Mouse (Mus musculus): ENCODE measurements around the gene Actr1b. TPM values are rescaled to one million over a fixed set of nuclear protein-coding genes. Genes with fewer than 3 reads are reported as not detected.
"Not testable (repeated sequence)": the region's sequence is repeated elsewhere in the genome, so short reads cannot be mapped to it uniquely, and the experiment has no call there.

Actr1b gene
- polyA plus RNA-seq, 1 experiment from 2014 or later = 118 TPM

DNA sequence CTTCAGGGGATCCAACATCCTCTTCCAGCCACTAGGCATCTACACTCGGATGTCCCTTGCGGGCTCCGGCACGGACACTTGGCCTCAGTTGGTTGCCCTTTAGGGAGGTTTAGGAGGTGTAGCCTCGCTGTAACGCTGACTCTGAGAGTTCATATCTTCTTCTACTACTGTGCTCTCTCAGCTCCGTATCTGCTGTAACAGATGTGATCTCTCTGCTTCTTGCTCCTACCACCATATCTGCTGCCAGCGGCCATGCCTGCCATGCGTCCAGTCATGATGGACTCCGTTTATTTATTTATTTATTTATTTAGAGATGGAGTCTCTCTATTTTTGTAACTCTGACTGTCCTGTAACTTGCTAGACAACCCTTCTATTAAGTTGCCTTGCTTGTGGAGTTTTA, 43.0 kb downstream of the Actr1b start:
- Histone ChIP-seq H3K4me3 (replicated peaks) (no peak overlapping the region), H3K27ac (replicated peaks) (no peak overlapping the region), H3K9ac (no peak overlapping the region), H3K9me3 (replicated peaks) (no peaks in the 10 kb centered on the region), H3K36me3 (no peaks in the 10 kb centered on the region), H3K27me3 (no peaks in the 10 kb centered on the region), H3K4me2 (replicated peaks) (no peak overlapping the region), H3K4me1 (peaks cover 4% of the 10 kb centered on the region)
- no peak for ATAC-seq (ENCODE audit: insufficient number of reproducible peaks, low FRiP score, low TSS enrichment, low read depth)
- 95% methylated on average over 10 of the region's 10 CpGs for WGBS

GRCm38 (mm10) chr1:36670256-36670655, 44.0 kb downstream of the Actr1b start:
- H3K27me3 ChIP-seq = no peaks in the 10 kb centered on the region
- H3K4me3 ChIP-seq (replicated peaks) = no peak overlapping the region
- H3K9me3 ChIP-seq (replicated peaks) = no peaks in the 10 kb centered on the region
- 72% methylated on average over 4 of the region's 4 CpGs for WGBS
- H3K9ac ChIP-seq = no peak overlapping the region
- H3K36me3 ChIP-seq = no peaks in the 10 kb centered on the region
- no peak overlapping the region for H3K27ac ChIP-seq (replicated peaks)
- no peak overlapping the region for H3K4me2 ChIP-seq (replicated peaks)
- H3K4me1 ChIP-seq = peaks cover 7% of the 10 kb centered on the region
- ATAC-seq (ENCODE audit: insufficient number of reproducible peaks, low FRiP score, low TSS enrichment, low read depth) = no peak

GRCm38 (mm10) chr1:36668007-36668406, 46.2 kb downstream of the Actr1b start:
- H3K4me2 ChIP-seq (replicated peaks); H3K4me1 ChIP-seq; ATAC-seq (ENCODE audit: insufficient number of reproducible peaks, low FRiP score, low TSS enrichment, low read depth); H3K27ac ChIP-seq (replicated peaks); H3K9me3 ChIP-seq (replicated peaks); H3K4me3 ChIP-seq (replicated peaks); H3K36me3 ChIP-seq; H3K9ac ChIP-seq; H3K27me3 ChIP-seq: not testable (repeated sequence)
- WGBS = 71% methylated on average over 4 of the region's 4 CpGs

DNA sequence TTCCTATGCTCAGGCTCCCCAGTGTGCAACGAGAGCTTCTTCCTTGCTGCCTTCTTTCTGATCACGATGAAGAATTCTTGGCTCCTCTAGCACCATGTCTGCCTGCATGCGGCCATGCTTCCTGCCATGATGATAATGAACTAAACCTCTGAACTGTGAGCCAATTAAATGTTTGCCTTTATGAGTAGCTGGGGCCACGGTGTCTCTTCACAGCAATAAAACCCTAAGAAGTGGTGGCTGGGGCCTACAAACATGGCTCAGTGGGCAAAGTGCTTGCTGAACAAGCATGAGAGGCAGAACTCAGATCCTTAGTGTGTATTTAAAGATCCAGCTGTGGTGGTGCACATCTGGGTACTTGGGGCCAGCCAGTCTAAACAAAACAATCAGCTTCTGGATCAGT, 48.3 kb downstream of the Actr1b start:
- Histone ChIP-seq H3K36me3 (no peaks in the 10 kb centered on the region), H3K4me2 (replicated peaks) (no peak overlapping the region), H3K4me1 (peaks cover 5% of the 10 kb centered on the region; the same call in 1 of the 2 replicates), H3K27me3 (no peaks in the 10 kb centered on the region), H3K27ac (replicated peaks) (no peak overlapping the region), H3K9ac (no peak overlapping the region), H3K4me3 (replicated peaks) (no peak overlapping the region), H3K9me3 (replicated peaks) (no peaks in the 10 kb centered on the region)
- no peak for ATAC-seq (ENCODE audit: insufficient number of reproducible peaks, low FRiP score, low TSS enrichment, low read depth)
- 76% methylated on average over 4 of the region's 4 CpGs for WGBS

- Histone ChIP-seq H3K4me2 (replicated peaks) (no peak overlapping the region), H3K4me1 (peaks cover 5% of the 10 kb centered on the region; the same call in 1 of the 2 replicates), H3K9ac (no peak overlapping the region), H3K27me3 (no peaks in the 10 kb centered on the region), H3K9me3 (replicated peaks) (no peaks in the 10 kb centered on the region), H3K4me3 (replicated peaks) (no peak overlapping the region), H3K36me3 (no peaks in the 10 kb centered on the region), H3K27ac (replicated peaks) (no peak overlapping the region)
- WGBS = 77% methylated on average over 11 of the region's 11 CpGs
- no peak for ATAC-seq (ENCODE audit: insufficient number of reproducible peaks, low FRiP score, low TSS enrichment, low read depth)
Observed at GRCm38 (mm10) chr1:36665165-36665723, 49.0 kb downstream of the Actr1b start.

GRCm38 (mm10) chr1:36664457-36664856, 49.8 kb downstream of the Actr1b start:
- WGBS = 72% methylated on average over 4 of the region's 4 CpGs
- Histone ChIP-seq H3K4me2 (replicated peaks) (no peak overlapping the region), H3K9ac (no peak overlapping the region), H3K27ac (replicated peaks) (no peak overlapping the region), H3K36me3 (no peaks in the 10 kb centered on the region), H3K9me3 (replicated peaks) (no peaks in the 10 kb centered on the region), H3K27me3 (no peaks in the 10 kb centered on the region), H3K4me3 (replicated peaks) (no peak overlapping the region), H3K4me1 (peaks cover 5% of the 10 kb centered on the region; the same call in 1 of the 2 replicates)
- ATAC-seq (ENCODE audit: insufficient number of reproducible peaks, low FRiP score, low TSS enrichment, low read depth) = no peak

DNA sequence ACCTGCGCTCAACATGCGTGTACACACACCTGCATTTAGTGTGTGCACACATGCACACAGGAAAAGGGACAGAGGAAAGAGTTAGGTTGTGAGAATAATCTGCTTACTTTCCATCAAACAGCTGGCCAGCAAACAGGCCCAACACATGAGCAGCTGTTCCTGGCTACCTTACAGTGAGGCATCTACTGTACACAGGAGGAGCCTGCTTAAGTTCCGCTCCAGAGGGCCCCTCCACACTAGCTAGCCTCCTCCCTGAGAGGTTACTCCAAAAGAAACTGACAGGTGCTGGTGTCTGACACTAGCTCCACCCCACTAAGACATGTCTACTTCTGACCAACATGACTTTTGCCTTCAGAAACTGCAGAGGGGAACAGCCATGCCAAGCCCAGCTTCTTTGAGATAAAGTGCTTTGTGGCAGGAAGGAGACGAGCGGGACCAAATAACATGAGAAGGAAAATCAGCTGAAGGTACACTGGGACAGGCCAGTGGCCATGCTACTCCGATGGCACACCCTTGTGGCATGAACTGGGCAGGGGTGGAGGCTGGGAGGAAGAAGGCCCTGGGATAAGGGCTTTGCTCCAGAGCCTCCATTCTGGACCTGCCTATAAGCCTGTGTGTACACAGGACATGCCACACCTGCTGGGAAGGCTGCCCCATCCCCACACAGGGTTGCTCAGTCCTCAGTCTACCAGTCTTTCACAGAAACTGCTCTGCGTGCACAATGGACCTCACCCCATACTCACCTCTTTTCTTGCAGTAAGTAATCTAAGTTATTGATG, 55.4 kb downstream of the Actr1b start:
- Histone ChIP-seq H3K9ac (no peak overlapping the region), H3K9me3 (replicated peaks) (no peaks in the 10 kb centered on the region), H3K36me3 (no peaks in the 10 kb centered on the region), H3K4me2 (replicated peaks) (no peak overlapping the region), H3K4me1 (no peaks in the 10 kb centered on the region), H3K4me3 (replicated peaks) (no peak overlapping the region), H3K27ac (replicated peaks) (no peak overlapping the region), H3K27me3 (no peaks in the 10 kb centered on the region)
- ATAC-seq (ENCODE audit: insufficient number of reproducible peaks, low FRiP score, low TSS enrichment, low read depth) = no peak
- WGBS = 80% methylated on average over 7 of the region's 7 CpGs

GRCm38 (mm10) chr1:36657658-36658415, 56.4 kb downstream of the Actr1b start:
- Histone ChIP-seq H3K27me3 (no peaks in the 10 kb centered on the region), H3K4me1 (no peaks in the 10 kb centered on the region), H3K27ac (replicated peaks) (no peak overlapping the region), H3K4me3 (replicated peaks) (no peak overlapping the region), H3K4me2 (replicated peaks) (no peak overlapping the region), H3K9me3 (replicated peaks) (no peaks in the 10 kb centered on the region), H3K36me3 (no peaks in the 10 kb centered on the region), H3K9ac (no peak overlapping the region)
- ATAC-seq (ENCODE audit: insufficient number of reproducible peaks, low FRiP score, low TSS enrichment, low read depth) = no peak
- WGBS = 79% methylated on average over 4 of the region's 4 CpGs

DNA sequence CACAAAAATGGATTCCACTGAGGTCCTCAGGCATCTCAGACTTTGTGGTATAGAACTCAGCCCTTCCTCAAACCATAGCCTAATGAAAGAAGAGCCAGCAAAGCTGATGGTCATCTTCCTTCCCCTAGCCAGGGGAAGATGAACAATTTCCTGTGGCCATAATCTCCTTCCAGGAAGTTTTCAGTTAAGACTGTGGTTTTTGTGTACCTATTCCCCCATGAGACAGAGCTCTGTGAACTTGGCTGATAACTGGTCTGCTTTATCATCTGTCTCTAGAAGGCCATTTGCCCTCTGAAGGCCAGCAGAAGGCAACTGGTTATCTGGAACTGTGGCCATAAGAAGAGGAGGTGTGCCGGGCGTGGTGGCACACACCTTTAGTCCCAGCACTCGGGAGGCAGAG, 58.0 kb downstream of the Actr1b start:
- Histone ChIP-seq H3K4me1 (no peaks in the 10 kb centered on the region), H3K9me3 (replicated peaks) (no peaks in the 10 kb centered on the region), H3K4me3 (replicated peaks) (no peak overlapping the region), H3K4me2 (replicated peaks) (no peak overlapping the region), H3K9ac (no peak overlapping the region), H3K27ac (replicated peaks) (no peak overlapping the region), H3K27me3 (no peaks in the 10 kb centered on the region), H3K36me3 (no peaks in the 10 kb centered on the region)
- WGBS = 80% methylated on average over 3 of the region's 3 CpGs
- ATAC-seq (ENCODE audit: insufficient number of reproducible peaks, low FRiP score, low TSS enrichment, low read depth) = no peak

DNA sequence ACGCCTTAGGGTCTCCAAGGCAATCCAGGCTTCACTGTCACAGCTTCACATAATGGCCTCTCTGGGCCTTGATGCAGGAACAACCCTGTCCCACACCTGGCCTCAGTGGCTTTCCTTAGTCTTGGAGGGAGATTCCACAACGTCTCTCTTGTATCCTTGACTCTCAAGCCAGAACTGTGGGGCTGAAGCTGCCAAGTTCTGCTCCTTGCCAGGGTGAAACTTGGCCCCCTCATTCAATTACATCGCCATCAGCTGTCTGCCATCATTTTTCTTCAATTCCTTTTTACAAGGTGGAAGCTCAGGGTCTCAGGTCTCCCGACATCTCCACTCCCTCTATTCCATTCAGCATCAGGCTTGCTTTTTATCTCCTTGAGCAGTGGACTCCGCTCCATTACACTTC, 59.2 kb downstream of the Actr1b start:
- H3K27ac ChIP-seq (replicated peaks) = no peak overlapping the region
- WGBS = 87% methylated on average over 5 of the region's 5 CpGs
- H3K4me1 ChIP-seq = no peaks in the 10 kb centered on the region
- no peak overlapping the region for H3K4me2 ChIP-seq (replicated peaks)
- no peak overlapping the region for H3K9ac ChIP-seq
- H3K9me3 ChIP-seq (replicated peaks) = no peaks in the 10 kb centered on the region
- no peak for ATAC-seq (ENCODE audit: insufficient number of reproducible peaks, low FRiP score, low TSS enrichment, low read depth)
- H3K27me3 ChIP-seq = no peaks in the 10 kb centered on the region
- no peaks in the 10 kb centered on the region for H3K36me3 ChIP-seq
- H3K4me3 ChIP-seq (replicated peaks) = no peak overlapping the region

All from embryonic facial prominence, embryonic 15.5 days (tissue).